Mouse (Mus musculus) NIH3T3 (cell line): Measurements from ENCODE around the gene Sp2.

Experiments used
- DNase-seq: peaks from one replicate; pipeline ENCODE4 v3.0.0-alpha.2; 2012; ENCODE audit warnings: low read depth

Gene Sp2

GRCm38 (mm10) chr11:96908594-96908993 lies 74.2 kb downstream of the Sp2 start:
- no peak for DNase-seq

- no peak for DNase-seq
Observed at GRCm38 (mm10) chr11:96906431-96907161, 76.2 kb downstream of the Sp2 start.
